Mouse (Mus musculus) heart, embryonic 12.5 days (tissue): ENCODE data around the gene Irak1bp1. TPM values are rescaled to one million over a fixed set of nuclear protein-coding genes. Genes with fewer than 3 reads are reported as not detected.

Experiments
- ATAC-seq: fragments of 200-750 bp; cut with Nextera tagmentation; 2 replicates; pipeline ENCODE4 v1.8.0; 2017; ENCODE audit warnings: moderate TSS enrichment, moderate library complexity; ENCODE audit not compliant: insufficient number of reproducible peaks, low FRiP score
- H3K27ac ChIP-seq: fragments of 300-500 bp; sonication (generic); 2 replicates; pipeline ENCODE4 v1.5.1; 2016; ENCODE audit warnings: mild to moderate bottlenecking, moderate library complexity; ENCODE audit not compliant: poor library complexity, severe bottlenecking
- H3K27me3 ChIP-seq: fragments of 300-500 bp; sonication (generic); replicated peaks from 2 replicates; pipeline ENCODE4 v1.6.1; 2016; ENCODE audit warnings: mild to moderate bottlenecking, moderate library complexity
- H3K36me3 ChIP-seq: fragments of 300-500 bp; sonication (generic); 2 replicates; pipeline ENCODE4 v1.6.1; 2016; ENCODE audit warnings: mild to moderate bottlenecking, moderate library complexity
- H3K4me1 ChIP-seq: fragments of 300-500 bp; sonication (generic); replicated peaks from 2 replicates; pipeline ENCODE4 v1.6.1; 2016; ENCODE audit warnings: mild to moderate bottlenecking
- H3K4me2 ChIP-seq: fragments of 300-500 bp; sonication (generic); 2 replicates; pipeline ENCODE4 v1.6.1; 2016; ENCODE audit warnings: mild to moderate bottlenecking, moderate library complexity
- H3K4me3 ChIP-seq: fragments of 300-500 bp; sonication (generic); 2 replicates; pipeline ENCODE4 v1.5.1; 2016; ENCODE audit warnings: mild to moderate bottlenecking
- H3K9ac ChIP-seq: fragments of 300-500 bp; sonication (generic); 2 replicates; pipeline ENCODE4 v1.6.1; 2016; ENCODE audit warnings: mild to moderate bottlenecking, moderate library complexity
- H3K9me3 ChIP-seq: fragments of 300-500 bp; sonication (generic); replicated peaks from 2 replicates; pipeline ENCODE4 v1.6.1; 2016; ENCODE audit warnings: mild to moderate bottlenecking, moderate library complexity
- polyA plus RNA-seq: library from polyadenylated mRNA; unstranded; fragments of >200 nt; fragmentation: Nextera tagmentation; extraction: Ambion mirVana; gene quantifications from 2 replicates; pipeline ENCODE4 v1.2.1, GENCODE M21; 2016

The Irak1bp1 gene
- polyA plus RNA-seq, 1 experiment from 2014 or later, result 13.5 TPM

- H3K4me2 ChIP-seq, result no peak overlapping the region
- no peaks in the 10 kb centered on the region for H3K27me3 ChIP-seq
- H3K9ac ChIP-seq, result no peak overlapping the region
- ATAC-seq, result no peak
- H3K27ac ChIP-seq, result no peak overlapping the region
- no peaks in the 10 kb centered on the region for H3K4me1 ChIP-seq
- no peaks in the 10 kb centered on the region for H3K9me3 ChIP-seq
- peaks cover 40% of the 10 kb centered on the region for H3K36me3 ChIP-seq
- no peak overlapping the region for H3K4me3 ChIP-seq
Observed at GRCm38 (mm10) chr9:82888645-82889044, 59.3 kb downstream of the Irak1bp1 start.

Other genes with a start within 250 kb of the Irak1bp1 start
- gene Phip, start 146.0 kb downstream of the Irak1bp1 start, polyA plus RNA-seq, result 58.4 and 60.8 TPM in 2 replicates